In genomic region chr8:63755236-63755635, GRCm38 (mm10) we compare ENCODE assay signal across 13 mouse cellular contexts.
DNase-seq lines count a peak whose midpoint lies in the region; ATAC-seq lines count a peak whose summit lies in the region.
"Had no signal": no experiment of that assay in that cellular context is flagged by ENCODE, and none has a peak within 500 bp of the region (broad histone marks: within the 10 kb centered on the region; RNA-seq: fewer than 3 reads in every experiment).

No protein-coding gene starts in this region.

- intact Hi-C loops in heart, postnatal 36 days (cut with DNase I): no loop called here

- DNase-seq in adrenal gland, adult 2 months: peak; percentile 60
- no peak for DNase-seq in adrenal gland, postnatal 4 days (ENCODE audit: low spot score in 2 of 2)
- peak; percentile 32 for DNase-seq in adrenal gland, postnatal 14 days
- no peak for DNase-seq in right cerebral cortex, postnatal 36 days (ENCODE audit: low spot score in 2 of 2)
- DNase-seq in heart, postnatal 36 days: no peak
- no peak for DNase-seq in frontal cortex, postnatal 36 days (ENCODE audit: low spot score in 2 of 2)
- DNase-seq: cerebellum, adult 9-11 months; forebrain, postnatal 0 days; liver, embryonic 13.5 days had no signal

- H3K4me3 ChIP-seq in hindbrain, embryonic 12.5 days: no peak overlapping the region
- H3K4me3 ChIP-seq in midbrain, embryonic 12.5 days: no peak overlapping the region
- H3K4me3 ChIP-seq: liver, embryonic 13.5 days had no signal

- H3K9me3 ChIP-seq in hindbrain, embryonic 12.5 days (replicated peaks): no peaks in the 10 kb centered on the region
- no peaks in the 10 kb centered on the region for H3K9me3 ChIP-seq in midbrain, embryonic 12.5 days
- H3K9me3 ChIP-seq: liver, embryonic 13.5 days had no signal

- H3K4me2 ChIP-seq in hindbrain, embryonic 12.5 days (replicated peaks): no peak overlapping the region
- H3K4me2 ChIP-seq in midbrain, embryonic 12.5 days (replicated peaks): no peak overlapping the region
- H3K4me2 ChIP-seq: liver, embryonic 13.5 days had no signal

- no peaks in the 10 kb centered on the region for H3K4me1 ChIP-seq in hindbrain, embryonic 12.5 days
- H3K4me1 ChIP-seq in midbrain, embryonic 12.5 days: no peaks in the 10 kb centered on the region
- H3K4me1 ChIP-seq: liver, embryonic 13.5 days had no signal

- H3K27ac ChIP-seq in hindbrain, embryonic 12.5 days: no peak overlapping the region
- H3K27ac ChIP-seq in midbrain, embryonic 12.5 days (replicated peaks): no peak overlapping the region
- H3K27ac ChIP-seq: liver, embryonic 13.5 days; macrophage had no signal

- H3K9ac ChIP-seq in hindbrain, embryonic 12.5 days: no peak overlapping the region
- no peak overlapping the region for H3K9ac ChIP-seq in midbrain, embryonic 12.5 days (replicated peaks)
- H3K9ac ChIP-seq: forebrain, postnatal 0 days; liver, embryonic 13.5 days had no signal

- peak; percentile 89 for ATAC-seq in hindbrain, embryonic 12.5 days (ENCODE audit: low FRiP score)
- peak; percentile 71 for ATAC-seq in midbrain, embryonic 12.5 days (ENCODE audit: low FRiP score, low read depth)
- ATAC-seq: forebrain, postnatal 0 days had no signal

- no peaks in the 10 kb centered on the region for H3K36me3 ChIP-seq in hindbrain, embryonic 12.5 days
- H3K36me3 ChIP-seq in midbrain, embryonic 12.5 days: no peaks in the 10 kb centered on the region
- H3K36me3 ChIP-seq: G1E; liver, embryonic 13.5 days had no signal

- H3K27me3 ChIP-seq in hindbrain, embryonic 12.5 days: no peaks in the 10 kb centered on the region
- H3K27me3 ChIP-seq in midbrain, embryonic 12.5 days: no peaks in the 10 kb centered on the region
- H3K27me3 ChIP-seq: liver, embryonic 13.5 days had no signal

Comparison
In these comparisons a context has a peak if more than half of its experiments do, and no peak if none do; other contexts are left out.
1. DNase-seq: peak in adrenal gland, adult 2 months (single experiment) and adrenal gland, postnatal 14 days (single experiment); none in adrenal gland, postnatal 4 days (0 of 2), right cerebral cortex, postnatal 36 days (0 of 2), heart, postnatal 36 days (0 of 2) and frontal cortex, postnatal 36 days (0 of 2).